ENCODE assay signal across 12 mouse cellular contexts in the genomic region with DNA sequence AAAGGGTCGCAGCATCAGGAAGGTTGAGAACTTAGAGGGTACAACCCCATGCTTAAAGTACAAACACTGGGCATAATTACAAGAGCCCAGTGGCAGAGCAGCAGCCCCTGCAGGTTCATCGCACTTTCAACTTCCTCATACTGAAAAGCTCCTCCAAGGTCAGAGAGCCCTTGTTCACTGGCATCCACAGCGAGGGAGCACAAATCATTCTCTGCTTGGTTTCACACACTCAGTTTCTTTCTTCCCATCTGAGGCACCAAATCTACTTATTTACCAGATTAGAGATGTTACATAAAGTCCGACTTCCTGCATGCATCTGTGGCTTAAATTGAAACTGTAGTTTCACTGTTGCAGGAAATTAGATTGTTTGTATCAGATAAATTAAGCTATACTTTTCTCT. TPM values are rescaled to one million over a fixed set of nuclear protein-coding genes. Genes with fewer than 3 reads are reported as not detected.
DNase-seq lines count a peak whose midpoint lies in the region; ATAC-seq and TF ChIP-seq lines count a peak whose summit lies in the region.
"Had no signal": no experiment of that assay in that cellular context is flagged by ENCODE, and none has a peak within 500 bp of the region (broad histone marks: within the 10 kb centered on the region; RNA-seq: fewer than 3 reads in every experiment).

No protein-coding gene starts in this region.

- H3K9me3 ChIP-seq in hindbrain, embryonic 16.5 days (ENCODE audit: control insufficient read depth, low read length) = no peaks in the 10 kb centered on the region
- H3K9me3 ChIP-seq: forebrain, embryonic 13.5 days had no signal

- H3K4me1 ChIP-seq in cortical plate, adult 2 months (ENCODE audit: control insufficient read depth, insufficient read depth, low read length) = peaks cover 4% of the 10 kb centered on the region
- H3K4me1 ChIP-seq in hindbrain, embryonic 16.5 days (ENCODE audit: control insufficient read depth, insufficient read depth, low read depth, low read length) = peaks cover 5% of the 10 kb centered on the region
- H3K4me1 ChIP-seq: forebrain, embryonic 13.5 days had no signal

- no peak overlapping the region for H3K4me3 ChIP-seq in layer of hippocampus, adult 2 months
- no peak overlapping the region for H3K4me3 ChIP-seq in cortical plate, adult 2 months (ENCODE audit: insufficient read depth, low read length)
- H3K4me3 ChIP-seq in hindbrain, embryonic 16.5 days (ENCODE audit: low read length) = no peak overlapping the region
- H3K4me3 ChIP-seq: forebrain, embryonic 13.5 days had no signal

- ATAC-seq in hindbrain, embryonic 16.5 days = no peak
- ATAC-seq: forebrain, embryonic 13.5 days; hindbrain, postnatal 0 days had no signal

- H3K27ac ChIP-seq in layer of hippocampus, adult 2 months = peak overlapping the region; percentile 80
- H3K27ac ChIP-seq in cortical plate, adult 2 months (ENCODE audit: insufficient read depth, low read length) = peak overlapping the region; percentile 33; the same call in 1 of the 2 replicates
- H3K27ac ChIP-seq in hindbrain, embryonic 16.5 days (ENCODE audit: low read depth, low read length) = no peak overlapping the region
- H3K27ac ChIP-seq: forebrain, embryonic 13.5 days had no signal

- no peak for DNase-seq in layer of hippocampus, adult 2 months (ENCODE audit: low spot score in 2 of 2)
- DNase-seq in layer of hippocampus, adult 9-11 months = no peak
- DNase-seq in CD4-positive, CD25-positive, alpha-beta regulatory T cell, adult 2 months (ENCODE audit: low read depth, low spot score) = peak; percentile 53
- DNase-seq in kidney, postnatal 25 days = peak; percentile 38 to 66
- no peak for DNase-seq in frontal cortex, adult 2 months (ENCODE audit: extremely low spot score in 1 of 2, low spot score in 1 of 2)
- no peak for DNase-seq in adipocyte (ENCODE audit: low spot score)
- DNase-seq: cerebellum, adult 9-11 months had no signal

- H3K4me2 ChIP-seq in hindbrain, embryonic 16.5 days (ENCODE audit: low read length) = no peak overlapping the region
- H3K4me2 ChIP-seq: forebrain, embryonic 13.5 days had no signal

- no peaks in the 10 kb centered on the region for H3K27me3 ChIP-seq in hindbrain, embryonic 16.5 days (replicated peaks; ENCODE audit: control insufficient read depth, insufficient read depth, low read length)
- H3K27me3 ChIP-seq: forebrain, embryonic 13.5 days had no signal

- no peak for TF ChIP-seq POLR2A in cortical plate, adult 2 months (IDR thresholded peaks at IDR 0.05; ENCODE audit: extremely low read depth, insufficient read depth, low read length)

- peaks cover 13% of the 10 kb centered on the region for H3K36me3 ChIP-seq in hindbrain, embryonic 16.5 days (ENCODE audit: control insufficient read depth, insufficient read depth, low read length)

- TF ChIP-seq CTCF in layer of hippocampus, adult 2 months (conservative IDR thresholded peaks at IDR 0.05) = no peak
- TF ChIP-seq CTCF in cortical plate, adult 2 months (IDR thresholded peaks at IDR 0.05; ENCODE audit: extremely low read depth, insufficient read depth, low read length) = no peak

- H3K9ac ChIP-seq in hindbrain, embryonic 16.5 days (ENCODE audit: low read depth, low read length) = no peak overlapping the region
- H3K9ac ChIP-seq: forebrain, embryonic 13.5 days had no signal

- WGBS in hindbrain, embryonic 16.5 days = 73% methylated on average over 4 of the region's 4 CpGs

RNA-seq across cellular contexts. Expression of a gene that starts 18.5 kb away (rescaled TPM):
- 100 to 1,000 TPM; 128 to 134 TPM for total RNA-seq in layer of hippocampus, adult 2 months (2021)
- 41.2 and 42.0 TPM in 2 replicates for polyA plus RNA-seq in cortical plate, adult 2 months (2012; rRNA removed)
- polyA plus RNA-seq in frontal cortex, adult 2 months (2012; rRNA removed) = 43.6 and 48.6 TPM in 2 replicates
- polyA plus RNA-seq in hindbrain, embryonic 16.5 days (2015; fragmentation: Nextera tagmentation; extraction: Ambion mirVana) = 8.9 and 10.1 TPM in 2 replicates

RNA-seq across cellular contexts. Expression of a gene that starts 33.7 kb away (rescaled TPM):
- not detected for total RNA-seq in layer of hippocampus, adult 2 months (2021)
- polyA plus RNA-seq in cortical plate, adult 2 months (2012; rRNA removed) = not detected in 2 replicates
- not detected in 2 replicates for polyA plus RNA-seq in frontal cortex, adult 2 months (2012; rRNA removed)
- not detected in 2 replicates for polyA plus RNA-seq in hindbrain, embryonic 16.5 days (2015; fragmentation: Nextera tagmentation; extraction: Ambion mirVana)
- total RNA-seq: hindbrain, postnatal 0 days had no signal
- polyA plus RNA-seq: forebrain, embryonic 13.5 days; hindbrain, postnatal 0 days; limb, embryonic 11.5 days had no signal

RNA-seq across cellular contexts. Expression of a gene that starts 35.0 kb away (rescaled TPM):
- total RNA-seq in layer of hippocampus, adult 2 months (2021) = 10 to 100 TPM; 13.6 to 14.2 TPM
- polyA plus RNA-seq in cortical plate, adult 2 months (2012; rRNA removed) = 14.3 and 14.5 TPM in 2 replicates
- polyA plus RNA-seq in frontal cortex, adult 2 months (2012; rRNA removed) = 11.0 and 14.8 TPM in 2 replicates
- 10.0 and 10.5 TPM in 2 replicates for polyA plus RNA-seq in hindbrain, embryonic 16.5 days (2015; fragmentation: Nextera tagmentation; extraction: Ambion mirVana)

RNA-seq across cellular contexts. Expression of a gene that starts 36.4 kb away (rescaled TPM):
- total RNA-seq in layer of hippocampus, adult 2 months (2021) = 1 to 10 TPM; 9.8 to 10.0 TPM
- polyA plus RNA-seq in cortical plate, adult 2 months (2012; rRNA removed) = 5.8 and 6.6 TPM in 2 replicates
- 5.0 and 6.3 TPM in 2 replicates for polyA plus RNA-seq in frontal cortex, adult 2 months (2012; rRNA removed)
- polyA plus RNA-seq in hindbrain, embryonic 16.5 days (2015; fragmentation: Nextera tagmentation; extraction: Ambion mirVana) = 16.9 and 17.0 TPM in 2 replicates

RNA-seq across cellular contexts. Expression of a gene that starts 36.5 kb away (rescaled TPM):
- 10 to 100 TPM; 12.7 to 13.3 TPM for total RNA-seq in layer of hippocampus, adult 2 months (2021)
- polyA plus RNA-seq in cortical plate, adult 2 months (2012; rRNA removed) = 14.8 and 15.6 TPM in 2 replicates
- polyA plus RNA-seq in frontal cortex, adult 2 months (2012; rRNA removed) = 14.7 and 15.7 TPM in 2 replicates
- polyA plus RNA-seq in hindbrain, embryonic 16.5 days (2015; fragmentation: Nextera tagmentation; extraction: Ambion mirVana) = 22.1 and 26.0 TPM in 2 replicates

Comparison
In these comparisons a context has a peak if more than half of its experiments do, and no peak if none do; other contexts are left out.
1. DNase-seq: peak in CD4-positive, CD25-positive, alpha-beta regulatory T cell, adult 2 months (single experiment) and kidney, postnatal 25 days (2 of 2); none in layer of hippocampus, adult 2 months (0 of 2), layer of hippocampus, adult 9-11 months (single experiment), frontal cortex, adult 2 months (0 of 2) and adipocyte (single experiment).